Mouse (Mus musculus) hematopoietic multipotent progenitor cell, adult 10-12 weeks (in vitro differentiated cells): ENCODE data around the gene Gm340. TPM values are rescaled to one million over a fixed set of nuclear protein-coding genes. Genes with fewer than 3 reads are reported as not detected.

Source experiments
- polyA plus RNA-seq: library from polyadenylated mRNA; stranded (reverse); fragments of >175 nt; gene quantifications from 2 replicates; pipeline ENCODE4 v1.2.3, GENCODE M21; 2012; ENCODE audit warnings: low replicate concordance

Gene Gm340
- polyA plus RNA-seq, result 1.1 and 3.1 TPM in 2 replicates

DNA sequence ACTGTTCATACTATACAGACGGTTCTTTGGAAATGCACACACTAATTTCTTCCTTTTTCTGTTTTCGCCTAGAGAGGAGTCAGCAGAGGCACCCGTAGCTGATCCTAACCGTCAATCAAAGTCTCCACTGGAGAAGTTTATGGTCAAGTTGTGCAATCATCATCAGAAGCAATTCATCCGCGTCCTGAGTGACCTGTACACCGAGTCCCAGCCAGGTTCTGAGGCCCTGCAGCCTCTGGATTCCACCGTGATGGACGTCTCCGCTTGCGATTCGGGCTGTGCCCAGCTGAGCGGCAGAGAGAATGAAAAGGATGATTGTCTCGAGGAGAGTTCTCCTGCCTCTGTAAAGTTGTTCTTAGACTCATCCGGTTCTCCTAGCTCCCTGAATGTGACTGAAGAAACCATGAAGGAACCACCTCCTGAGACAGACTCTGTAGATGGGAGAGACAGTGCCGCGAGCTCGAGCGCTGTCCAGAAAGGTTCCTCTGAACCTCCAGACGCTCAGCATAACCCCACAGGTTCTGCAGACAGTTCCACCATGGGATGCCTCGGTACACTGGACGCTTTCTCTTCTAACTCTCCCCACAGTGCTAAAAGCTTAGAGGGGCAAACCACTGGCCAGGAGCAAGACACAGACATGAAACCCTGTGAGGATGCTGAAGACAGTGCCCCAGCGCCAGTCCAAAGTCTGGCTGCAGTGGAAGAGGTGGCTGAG, at the start of gene Gm340:
Gene Gm340 (plus strand): TSS at position 665 of the 715 bp plus-strand sequence.

Other genes starting within 250 kb of the Gm340 start
- gene Pik3ap1, start 197.3 kb upstream of the Gm340 start, polyA plus RNA-seq, result 52.0 and 66.1 TPM in 2 replicates
- 2.6 and 4.8 TPM in 2 replicates for gene Lcor, start 99.7 kb upstream of the Gm340 start, polyA plus RNA-seq
- gene Slit1, start 161.3 kb downstream of the Gm340 start, polyA plus RNA-seq, result 0.03 and 0.08 TPM in 2 replicates
- gene Arhgap19, start 219.7 kb downstream of the Gm340 start, polyA plus RNA-seq, result 1.1 and 1.4 TPM in 2 replicates
- gene Frat1, start 247.6 kb downstream of the Gm340 start, polyA plus RNA-seq, result 14.5 and 27.0 TPM in 2 replicates